ENCODE assay signal across 8 mouse cellular contexts in genomic region chr4:136163448-136163847, GRCm38 (mm10). TPM values are rescaled to one million over a fixed set of nuclear protein-coding genes. Genes with fewer than 3 reads are reported as not detected.
DNase-seq lines count a peak whose midpoint lies in the region; ATAC-seq and TF ChIP-seq lines count a peak whose summit lies in the region.

No protein-coding gene starts in this region.

- H3K4me2 ChIP-seq in lung, embryonic 15.5 days = peak overlapping the region; percentile 30; the same call in 1 of the 2 replicates

- no peak overlapping the region for H3K4me3 ChIP-seq in ES-Bruce4 (ENCODE audit: low read depth, low read length)
- H3K4me3 ChIP-seq in cerebellum, adult 2 months (replicated peaks; ENCODE audit: insufficient read depth, low read depth, low read length) = no peak overlapping the region
- no peak overlapping the region for H3K4me3 ChIP-seq in lung, embryonic 15.5 days
- H3K4me3 ChIP-seq in thymus, adult 2 months (ENCODE audit: control insufficient read depth, insufficient read depth, low read length) = no peak overlapping the region

- no peaks in the 10 kb centered on the region for H3K27me3 ChIP-seq in ES-Bruce4 (ENCODE audit: control insufficient read depth, insufficient read depth, low read length, poor library complexity, severe bottlenecking)
- H3K27me3 ChIP-seq in cerebellum, adult 2 months (ENCODE audit: control insufficient read depth, insufficient read depth, low read length) = no peaks in the 10 kb centered on the region
- H3K27me3 ChIP-seq in lung, embryonic 15.5 days = no peaks in the 10 kb centered on the region
- no peaks in the 10 kb centered on the region for H3K27me3 ChIP-seq in thymus, adult 2 months (ENCODE audit: control insufficient read depth, insufficient read depth, low read length)

- no peak overlapping the region for H3K27ac ChIP-seq in ES-Bruce4 (ENCODE audit: insufficient read depth, low read length)
- H3K27ac ChIP-seq in cerebellum, adult 2 months (ENCODE audit: insufficient read depth, low read length) = no peak overlapping the region
- H3K27ac ChIP-seq in lung, embryonic 15.5 days = no peak overlapping the region
- H3K27ac ChIP-seq in thymus, adult 2 months (ENCODE audit: control insufficient read depth, insufficient read depth, low read length) = no peak overlapping the region

- no peaks in the 10 kb centered on the region for H3K36me3 ChIP-seq in ES-Bruce4 (ENCODE audit: control insufficient read depth, insufficient read depth, low read length, poor library complexity, severe bottlenecking)
- H3K36me3 ChIP-seq in lung, embryonic 15.5 days = no peaks in the 10 kb centered on the region
- H3K36me3 ChIP-seq in thymus, adult 2 months (ENCODE audit: control insufficient read depth, insufficient read depth, low read length) = no peaks in the 10 kb centered on the region

- TF ChIP-seq EP300 in ES-Bruce4 (IDR thresholded peaks at IDR 0.05; ENCODE audit: insufficient read depth, low read depth, low read length) = no peak

- peaks cover 4% of the 10 kb centered on the region for H3K4me1 ChIP-seq in ES-Bruce4 (ENCODE audit: control insufficient read depth, insufficient read depth, low read length)
- no peaks in the 10 kb centered on the region for H3K4me1 ChIP-seq in cerebellum, adult 2 months (ENCODE audit: control insufficient read depth, insufficient read depth, low read length)
- peaks cover 3% of the 10 kb centered on the region; the same call in 1 of the 2 replicates for H3K4me1 ChIP-seq in lung, embryonic 15.5 days
- H3K4me1 ChIP-seq in thymus, adult 2 months (replicated peaks; ENCODE audit: control insufficient read depth, insufficient read depth, low read length) = peaks cover 2% of the 10 kb centered on the region; the same call in 1 of the 2 replicates

- peak; percentile 70 to 84 for DNase-seq in cerebellum, adult 2 months
- peak; percentile 96 for DNase-seq in forelimb bud, embryonic 11.5 days (ENCODE audit: low read depth, low spot score)
- peak; percentile 95 for DNase-seq in heart, postnatal 4 days
- DNase-seq in layer of hippocampus, adult 8-10 months (ENCODE audit: low spot score in 2 of 2) = peak; percentile 65 to 87
- DNase-seq in ovary, adult 18-20 months (ENCODE audit: low spot score) = peak; percentile 65
- peak; percentile 93 for DNase-seq in thymus, adult 2 months

- 1% methylated on average over 11 of the region's 11 CpGs for WGBS in cerebellum, adult 2 months
- 1% methylated on average over 11 of the region's 11 CpGs for WGBS in lung, embryonic 15.5 days
- WGBS in thymus, adult 2 months = 4% methylated on average over 11 of the region's 11 CpGs

- ATAC-seq in lung, embryonic 15.5 days (ENCODE audit: borderline replicate concordance, extremely low read depth, low FRiP score, low TSS enrichment) = peak; percentile 65; the same call in 1 of the 2 replicates

- H3K9ac ChIP-seq in ES-Bruce4 (ENCODE audit: low read depth, poor library complexity, severe bottlenecking) = no peak overlapping the region
- H3K9ac ChIP-seq in lung, embryonic 15.5 days = no peak overlapping the region

- peak; percentile 99 for TF ChIP-seq CTCF in ES-Bruce4 (IDR thresholded peaks at IDR 0.05; ENCODE audit: low read depth, low read length)
- TF ChIP-seq CTCF in cerebellum, adult 2 months (IDR thresholded peaks at IDR 0.05; ENCODE audit: borderline replicate concordance, insufficient read depth, low read depth, low read length) = peak; percentile 91
- peak; percentile 93 for TF ChIP-seq CTCF in thymus, adult 2 months (IDR thresholded peaks at IDR 0.05; ENCODE audit: borderline replicate concordance, control insufficient read depth, extremely low read depth, insufficient read depth, low read length, poor library complexity)

- TF ChIP-seq POLR2A in ES-Bruce4 (IDR thresholded peaks at IDR 0.05; ENCODE audit: insufficient read depth, low read length) = no peak
- no peak for TF ChIP-seq POLR2A in cerebellum, adult 2 months (IDR thresholded peaks at IDR 0.05; ENCODE audit: borderline replicate concordance, insufficient read depth, low read length)
- TF ChIP-seq POLR2A in thymus, adult 2 months (IDR thresholded peaks at IDR 0.05; ENCODE audit: control insufficient read depth, extremely low read depth, insufficient read depth, low read length, poor library complexity) = no peak

- no peaks in the 10 kb centered on the region for H3K9me3 ChIP-seq in ES-Bruce4 (replicated peaks; ENCODE audit: control insufficient read depth, insufficient read depth, low read length, poor library complexity, severe bottlenecking)
- no peaks in the 10 kb centered on the region for H3K9me3 ChIP-seq in lung, embryonic 15.5 days

RNA-seq across cellular contexts. Expression of gene E2f2, which starts 8.7 kb away (rescaled TPM):
- 3.1 and 6.3 TPM in 2 replicates for polyA plus RNA-seq in ES-Bruce4 (2011; ENCODE audit: insufficient read depth, insufficient read length, low read depth, missing spikeins)
- polyA plus RNA-seq in cerebellum, adult 2 months (2012; rRNA removed) = 0.27 and 0.74 TPM in 2 replicates
- total RNA-seq in heart, postnatal 4 days (2021) = 1 to 10 TPM; 5.8 to 9.7 TPM
- total RNA-seq in layer of hippocampus, adult 8-10 months (2022) = 1 to 10 TPM in 2 of 4 experiments, under 1 TPM in 2; 0.57 to 1.2 (median 0.98) TPM
- polyA plus RNA-seq in lung, embryonic 15.5 days (2015; fragmentation: Nextera tagmentation; extraction: Ambion mirVana) = 13.7 and 16.1 TPM in 2 replicates
- 164 and 208 TPM in 2 replicates for polyA plus RNA-seq in thymus, adult 2 months (2012; rRNA removed)

RNA-seq across cellular contexts. Expression of gene Id3, which starts 20.2 kb away (rescaled TPM):
- polyA plus RNA-seq in ES-Bruce4 (2011; ENCODE audit: insufficient read depth, insufficient read length, low read depth, missing spikeins) = 9.6 and 11.0 TPM in 2 replicates
- 53.6 and 55.1 TPM in 2 replicates for polyA plus RNA-seq in cerebellum, adult 2 months (2012; rRNA removed)
- 10 to 100 TPM; 96.2 to 97.8 TPM for total RNA-seq in heart, postnatal 4 days (2021)
- 10 to 100 TPM; 40.5 to 59.5 (median 48.7) TPM for total RNA-seq in layer of hippocampus, adult 8-10 months (2022)
- 498 and 529 TPM in 2 replicates for polyA plus RNA-seq in lung, embryonic 15.5 days (2015; fragmentation: Nextera tagmentation; extraction: Ambion mirVana)
- polyA plus RNA-seq in thymus, adult 2 months (2012; rRNA removed) = 312 and 357 TPM in 2 replicates

RNA-seq across cellular contexts. Expression of gene Asap3, which starts 42.7 kb away (rescaled TPM):
- 7.2 and 9.3 TPM in 2 replicates for polyA plus RNA-seq in ES-Bruce4 (2011; ENCODE audit: insufficient read depth, insufficient read length, low read depth, missing spikeins)
- polyA plus RNA-seq in cerebellum, adult 2 months (2012; rRNA removed) = 5.5 and 6.3 TPM in 2 replicates
- 1 to 10 TPM; 3.3 to 3.7 TPM for total RNA-seq in heart, postnatal 4 days (2021)
- total RNA-seq in layer of hippocampus, adult 8-10 months (2022) = 1 to 10 TPM; 2.5 to 6.3 (median 4.6) TPM
- 6.5 and 8.1 TPM in 2 replicates for polyA plus RNA-seq in lung, embryonic 15.5 days (2015; fragmentation: Nextera tagmentation; extraction: Ambion mirVana)
- 4.1 and 4.4 TPM in 2 replicates for polyA plus RNA-seq in thymus, adult 2 months (2012; rRNA removed)
